Mouse (Mus musculus) spleen, postnatal 36 days (tissue): ENCODE measurements around the gene Gm20518.

Experiments used
- DNase-seq, 2 experiments: peaks; one replicate each; pipeline ENCODE4 v3.0.0; 2022; ENCODE audit warnings: low spot score in 2 of 2, mixed read lengths in 1 of 2

Gene Gm20518

GRCm38 (mm10) chr16:17891567-17891959 is at the start of gene Gm20518:
TSS of gene Gm20518 (minus strand) at chr16:17891671.
- DNase-seq = peak; percentile 97 to 99

- DNase-seq = peak in 1 of 2 experiments; percentile 29
Observed at GRCm38 (mm10) chr16:17939255-17939751, 47.8 kb upstream of the Gm20518 start.

- peak; percentile 67 to 73 for DNase-seq
Observed at GRCm38 (mm10) chr16:17938821-17939220, 47.4 kb upstream of the Gm20518 start.

DNA sequence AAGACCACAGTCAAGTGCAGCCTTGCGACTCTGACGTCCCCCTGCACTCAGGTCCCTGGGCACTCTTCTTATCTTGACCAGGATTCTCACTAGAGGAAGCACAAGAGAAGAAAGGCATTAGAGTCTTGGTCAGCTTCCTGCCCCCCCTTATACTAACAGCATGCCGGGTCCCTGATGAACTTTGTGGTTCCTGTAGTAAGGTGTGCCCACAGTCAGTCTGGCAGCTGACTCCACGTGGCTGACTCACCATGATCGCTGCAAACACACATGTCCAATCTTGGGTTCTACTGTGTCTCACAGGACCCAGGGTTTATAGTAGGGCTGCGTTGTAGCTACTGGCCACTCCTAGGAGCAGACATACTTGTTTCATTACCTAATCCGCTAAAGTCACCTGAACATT is 46.7 kb upstream of the Gm20518 start:
- DNase-seq = no peak

GRCm38 (mm10) chr16:17936776-17937175 is 45.3 kb upstream of the Gm20518 start:
- DNase-seq = no peak

GRCm38 (mm10) chr16:17934445-17934910 is 43.0 kb upstream of the Gm20518 start:
- no peak for DNase-seq

- DNase-seq = no peak
Observed at GRCm38 (mm10) chr16:17933594-17934444, 42.3 kb upstream of the Gm20518 start.

- DNase-seq = no peak
Observed at GRCm38 (mm10) chr16:17931906-17932460, 40.5 kb upstream of the Gm20518 start.

DNA sequence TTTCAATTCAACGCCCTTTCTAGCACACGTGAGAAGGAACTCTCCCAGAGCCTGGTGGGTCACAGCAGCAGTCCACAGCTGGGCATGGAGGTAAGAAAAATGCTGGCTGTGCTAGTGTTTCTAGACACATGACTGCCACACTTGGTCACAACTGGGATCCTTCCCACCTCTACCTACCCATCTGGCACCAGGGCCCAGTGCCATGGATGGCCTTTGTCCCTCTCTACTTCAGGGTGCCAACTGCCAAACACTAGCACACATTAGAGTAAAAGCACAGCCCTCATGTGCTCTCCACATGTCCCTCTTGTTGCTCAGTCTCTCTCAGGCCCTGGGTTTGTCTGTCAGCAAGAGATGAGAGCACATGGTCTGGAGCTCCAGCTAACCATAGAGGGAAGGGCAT is 38.2 kb upstream of the Gm20518 start:
- DNase-seq = no peak

GRCm38 (mm10) chr16:17929211-17929610 is 37.7 kb upstream of the Gm20518 start:
- DNase-seq = no peak

DNA sequence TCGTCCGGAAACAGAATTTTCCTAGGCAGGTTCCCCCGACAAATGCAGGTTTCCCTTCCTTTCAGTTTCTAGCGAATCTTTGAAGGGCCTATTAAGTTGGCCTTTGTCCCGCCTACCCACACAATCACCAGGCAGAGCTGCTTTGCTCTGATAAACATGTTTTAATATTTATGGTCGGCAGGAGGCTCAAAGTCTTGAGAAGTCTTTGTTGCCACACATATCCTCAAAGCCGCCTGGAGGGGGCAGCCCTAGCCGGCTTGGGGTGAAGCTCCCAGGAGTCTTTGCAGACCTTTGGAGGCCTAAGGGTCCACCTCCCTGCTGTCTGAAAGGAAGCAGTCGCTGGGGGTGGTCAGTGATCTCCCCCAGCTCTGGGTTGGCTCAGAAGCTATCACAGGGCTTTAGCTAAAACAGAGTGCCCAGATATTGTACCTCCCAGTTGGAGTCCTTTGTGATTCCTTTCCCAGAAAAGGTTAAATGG is 37.2 kb upstream of the Gm20518 start:
- DNase-seq = peak; percentile 82 to 89

DNA sequence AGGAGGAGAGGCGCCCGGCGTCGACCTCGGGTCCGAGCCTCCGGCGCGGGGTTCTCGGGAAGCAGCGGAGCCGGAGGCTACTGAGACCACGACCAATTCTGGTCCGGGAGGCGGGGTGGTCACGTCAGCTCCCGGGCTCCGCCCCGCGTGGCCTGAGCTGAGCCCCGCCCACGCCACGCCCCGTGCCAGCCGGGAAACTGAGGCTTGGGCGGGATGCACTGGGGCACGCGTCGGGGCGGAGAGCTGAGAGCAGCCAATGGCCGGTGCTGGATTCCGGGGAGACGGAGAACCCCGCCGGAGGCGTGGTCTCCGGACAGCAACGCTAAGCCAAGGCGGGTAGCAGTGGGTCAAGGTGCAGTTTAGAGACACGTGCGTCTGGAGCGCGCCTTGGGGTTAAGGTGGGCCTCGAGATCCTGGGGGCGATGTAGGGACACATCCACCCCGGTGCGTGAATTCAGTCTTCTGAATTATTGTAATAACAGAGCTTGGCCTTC is 36.7 kb upstream of the Gm20518 start, which contains the start of gene Slc25a1:
Gene Slc25a1 (minus strand): TSS at position 133 of the 494 bp plus-strand sequence.
- DNase-seq = peak; percentile 77 to 79

- peak; percentile 22 to 29 for DNase-seq
Observed at GRCm38 (mm10) chr16:17927351-17928082, 36.0 kb upstream of the Gm20518 start.

DNA sequence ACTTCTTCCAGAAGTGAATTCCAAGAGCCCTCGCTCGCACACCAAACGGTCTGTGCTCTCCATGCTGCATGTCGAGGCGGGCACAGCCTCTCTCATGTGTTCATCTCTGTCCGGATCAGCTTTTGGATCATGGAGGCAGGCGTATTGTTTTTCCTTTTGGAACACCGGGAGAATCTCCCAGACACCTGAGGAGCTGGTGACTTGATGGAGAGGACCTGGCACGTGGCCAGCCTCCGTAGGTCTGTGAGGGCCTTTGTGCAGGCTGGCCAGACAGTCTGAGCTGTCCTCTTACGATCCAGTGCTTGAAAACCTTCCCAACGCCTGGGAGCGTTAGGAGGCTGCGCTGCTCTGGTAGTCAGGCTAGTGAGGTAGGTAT is 30.7 kb upstream of the Gm20518 start:
- no peak for DNase-seq

GRCm38 (mm10) chr16:17921325-17922162 is 30.1 kb upstream of the Gm20518 start:
- peak; percentile 92 to 94 for DNase-seq

DNA sequence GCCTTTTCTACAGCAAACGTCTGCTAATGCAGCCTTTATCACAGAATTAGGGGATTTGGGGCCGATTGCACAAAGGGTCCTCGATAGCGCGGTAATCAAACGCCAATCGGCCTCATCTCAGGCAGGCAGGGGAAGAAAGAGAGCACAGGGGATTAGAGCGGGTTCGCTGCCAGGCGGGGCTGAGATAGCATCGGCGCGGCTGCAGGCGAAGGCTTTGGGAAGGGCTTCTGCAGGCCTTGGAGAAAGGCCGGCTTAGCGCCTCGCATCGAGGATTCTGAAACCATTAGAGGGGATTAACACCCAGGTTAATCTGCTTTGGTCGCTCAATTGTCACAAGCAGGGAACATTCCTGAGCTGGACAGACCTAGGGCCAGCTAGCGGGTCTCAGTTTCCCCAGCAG is 29.1 kb upstream of the Gm20518 start:
- DNase-seq = no peak

GRCm38 (mm10) chr16:17914307-17915249 is 23.1 kb upstream of the Gm20518 start, which contains the start of gene Gsc2:
TSS of gene Gsc2 (minus strand) at chr16:17915059.
- DNase-seq = no peak

DNA sequence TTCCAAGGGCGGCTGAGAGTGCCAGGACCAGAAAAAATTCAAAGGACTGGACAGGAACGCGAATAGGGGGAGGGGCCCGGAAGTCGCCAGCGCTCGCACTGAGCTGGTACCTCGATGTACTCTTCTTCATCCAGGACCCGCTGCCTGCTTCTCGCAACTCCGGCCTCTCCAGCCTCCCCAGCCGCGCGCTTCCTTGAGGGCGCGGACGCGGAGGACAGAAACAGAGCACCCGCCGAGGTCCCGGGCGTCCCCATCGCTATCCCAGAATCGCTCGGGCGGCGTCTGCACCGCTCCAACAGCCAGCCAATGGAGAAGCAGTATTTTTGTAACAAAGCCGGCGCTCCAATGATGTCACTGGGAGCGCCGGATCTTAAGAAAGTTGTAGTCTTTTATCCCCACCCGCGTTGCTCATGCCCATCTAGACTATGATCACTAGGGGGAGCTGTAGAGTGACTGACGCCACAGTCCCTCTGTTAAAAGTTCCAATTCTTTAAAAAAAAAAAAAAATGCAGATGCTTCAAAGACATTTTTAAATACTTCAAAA is 19.7 kb upstream of the Gm20518 start, which contains the start of gene Ess2:
Gene Ess2 (minus strand): TSS at position 297 of the 544 bp plus-strand sequence.
- peak; percentile 90 to 94 for DNase-seq

- no peak for DNase-seq
Observed at GRCm38 (mm10) chr16:17898462-17898861, 7.0 kb upstream of the Gm20518 start, which contains the start of the genes Dgcr2 and Tssk2. TSS of gene Dgcr2 (minus strand) at chr16:17898562. TSS of gene Tssk2 (plus strand) at chr16:17898637.
